Mouse (Mus musculus): ENCODE results near the gene Cdk18.

DNA sequence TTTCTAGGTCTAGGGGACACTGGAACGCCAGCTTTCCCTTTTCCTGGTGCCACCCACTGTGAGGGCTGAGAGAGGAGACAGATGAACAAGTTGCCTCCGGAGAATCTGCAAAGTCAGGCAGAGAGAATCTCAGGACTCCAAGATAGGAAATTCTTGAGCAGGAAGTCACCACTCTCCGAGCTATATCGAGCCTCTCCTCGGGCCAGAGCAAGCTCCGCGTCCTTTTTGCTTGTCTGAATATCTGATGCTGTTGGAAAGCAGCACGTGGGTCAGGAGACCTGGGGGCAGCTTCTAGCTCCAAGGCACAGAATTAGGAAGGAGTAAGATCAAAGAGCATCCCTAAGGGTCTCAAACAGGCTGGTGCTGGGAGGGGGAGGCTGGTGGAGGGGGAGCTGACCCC is 14.2 kb upstream of the Cdk18 start:
- TF ChIP-seq CTCF (IDR thresholded peaks at IDR 0.05; ENCODE audit: control insufficient read depth, insufficient read depth, insufficient replicate concordance, low read depth, low read length): no peak
- TF ChIP-seq POLR2A (IDR thresholded peaks at IDR 0.05; ENCODE audit: control insufficient read depth, low read depth, low read length): no peak
